Mouse (Mus musculus): ENCODE measurements at regions not wholly inside any gene's neighbourhood (a gene's known extent, or its start where the extent isn't known, plus 50 kb on each side); places are given as distances from the start of the nearest gene placed in this dataset.

DNA sequence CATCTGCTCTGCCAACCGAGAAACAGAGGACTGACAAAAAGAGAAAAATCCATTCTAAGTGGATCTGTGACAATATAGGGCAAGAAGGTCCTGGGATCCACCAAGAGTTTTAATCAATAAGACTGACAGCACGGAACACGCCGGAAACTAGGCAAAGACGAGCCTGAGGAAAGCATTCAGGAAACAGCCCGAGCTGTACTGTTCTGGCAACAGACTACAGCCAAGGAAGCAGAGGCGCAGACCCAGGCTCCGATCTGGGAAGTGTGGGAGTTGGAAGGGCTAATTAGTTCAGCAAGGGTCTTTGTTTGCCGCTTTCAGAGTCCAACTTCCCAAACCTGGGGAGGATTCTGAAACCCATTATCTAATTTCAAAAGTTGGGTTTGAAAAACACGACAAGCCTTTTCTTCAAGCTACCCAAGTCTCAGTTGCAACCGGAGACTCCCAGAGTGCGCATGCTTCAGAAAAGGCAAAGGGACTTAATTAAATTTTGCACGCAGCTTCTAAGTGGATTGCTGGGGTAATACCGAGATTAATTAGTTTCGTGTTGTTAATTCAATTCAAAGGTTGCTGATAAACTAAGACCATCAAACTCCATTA lies 317.4 kb downstream of the Nedd1 start:
- TF ChIP-seq ZC3H11A (IDR thresholded peaks at IDR 0.05; ENCODE audit: borderline replicate concordance, low read depth, low read length) (no peak), MAFK (IDR thresholded peaks at IDR 0.05; ENCODE audit: insufficient read depth, low read depth, low read length) (no peak), CHD2 (IDR thresholded peaks at IDR 0.05; ENCODE audit: low read depth, low read length) (no peak)

All from ES-E14 (cell line).